Mouse (Mus musculus) forebrain, postnatal 0 days (tissue): ENCODE measurements around the gene Prrg2. TPM values are rescaled to one million over a fixed set of nuclear protein-coding genes. Genes with fewer than 3 reads are reported as not detected.

Source experiments
- ATAC-seq: fragments of 200-750 bp; cut with Nextera tagmentation; 2 replicates; pipeline ENCODE4 v1.8.0; 2017; ENCODE audit warnings: mild to moderate bottlenecking, moderate library complexity
- DNase-seq: peaks from one replicate; pipeline ENCODE4 v3.0.0-alpha.2; 2015
- H3K27ac ChIP-seq: fragments of 300-500 bp; sonication (generic); 2 replicates; pipeline ENCODE4 v1.5.1; 2014; ENCODE audit warnings: low read depth, mild to moderate bottlenecking, antibody characterized with exemption, low read length, moderate library complexity, mixed read lengths
- H3K27me3 ChIP-seq: fragments of 300-500 bp; sonication (generic); 2 replicates; pipeline ENCODE4 v1.6.1; 2014; ENCODE audit warnings: mild to moderate bottlenecking, low read length, mixed read lengths; ENCODE audit not compliant: insufficient read depth
- H3K36me3 ChIP-seq: fragments of 300-500 bp; sonication (generic); 2 replicates; pipeline ENCODE4 v1.6.1; 2014; ENCODE audit warnings: mild to moderate bottlenecking, moderate library complexity; ENCODE audit not compliant: insufficient read depth
- H3K4me1 ChIP-seq: fragments of 300-500 bp; sonication (generic); 2 replicates; pipeline ENCODE4 v1.6.1; 2014; ENCODE audit warnings: antibody characterized with exemption; ENCODE audit not compliant: insufficient read depth
- H3K4me2 ChIP-seq: fragments of 300-500 bp; sonication (generic); 2 replicates; pipeline ENCODE4 v1.6.1; 2014; ENCODE audit warnings: low read depth, mild to moderate bottlenecking, moderate library complexity
- H3K4me3 ChIP-seq: fragments of 300-500 bp; sonication (generic); 2 replicates; pipeline ENCODE4 v1.5.1; 2014; ENCODE audit warnings: low read depth, low read length, mixed read lengths
- H3K9ac ChIP-seq: fragments of 300-500 bp; sonication (generic); 2 replicates; pipeline ENCODE4 v1.6.1; 2014; ENCODE audit warnings: mild to moderate bottlenecking
- H3K9me3 ChIP-seq: fragments of 300-500 bp; sonication (generic); 2 replicates; pipeline ENCODE4 v1.6.1; 2016; ENCODE audit warnings: low read length
- CTCF ChIP-seq: sonication (generic); IDR thresholded peaks from 2 replicates; pipeline ENCODE4 v1.5.1; 2016; ENCODE audit warnings: antibody characterized with exemption, control low read depth, low read depth
- WGBS: fragments of 180-500 bp; shearing (Covaris S2); extraction: QIAGEN DNeasy Blood & Tissue Kit; methylation state at CpG from one replicate; pipeline ENCODE4 v1.1.7; 2014; 5-methylcytosine and 5-hydroxymethylcytosine counted together
- polyA plus RNA-seq: library from polyadenylated mRNA; unstranded; fragments of >200 nt; fragmentation: Nextera tagmentation; extraction: Ambion mirVana; gene quantifications from 2 replicates; pipeline ENCODE4 v1.2.1, GENCODE M21; 2015
- total RNA-seq: library from RNA; depleted of rRNA; stranded (reverse); fragments of >200 nt; gene quantifications from 2 replicates; pipeline ENCODE4 v1.2.3, GENCODE M21; 2014

The Prrg2 gene
- total and polyA plus RNA-seq, 2 experiments from 2014 or later: 15.1 to 15.9 TPM

- TF ChIP-seq CTCF: no peak
- Histone ChIP-seq H3K9me3 (no peaks in the 10 kb centered on the region), H3K9ac (peak overlapping the region; percentile 96), H3K4me3 (peak overlapping the region; percentile 77), H3K27ac (peak overlapping the region; percentile 96), H3K36me3 (peaks cover 30% of the 10 kb centered on the region), H3K27me3 (no peaks in the 10 kb centered on the region), H3K4me1 (no peaks in the 10 kb centered on the region; the same call in 1 of the 2 replicates), H3K4me2 (peak overlapping the region; percentile 89)
- DNase-seq (no peak), ATAC-seq (no peak)
- WGBS: under 1% methylated on average over 37 of the region's 38 CpGs
Observed at GRCm38 (mm10) chr7:45052181-45052861, 10.2 kb downstream of the Prrg2 start.

- Histone ChIP-seq H3K36me3 (peaks cover 37% of the 10 kb centered on the region), H3K4me1 (no peaks in the 10 kb centered on the region; the same call in 1 of the 2 replicates), H3K9me3 (no peaks in the 10 kb centered on the region), H3K9ac (peak overlapping the region; percentile 96), H3K27me3 (no peaks in the 10 kb centered on the region), H3K4me2 (peak overlapping the region; percentile 89), H3K4me3 (peak overlapping the region; percentile 77), H3K27ac (peak overlapping the region; percentile 96; the same call in 1 of the 2 replicates)
- TF ChIP-seq CTCF: no peak
- DNase-seq: no peak
- WGBS: 3% methylated on average over 13 of the region's 13 CpGs
- ATAC-seq: no peak
Observed at GRCm38 (mm10) chr7:45051601-45051974, 10.9 kb downstream of the Prrg2 start.

- peak; percentile 70 for ATAC-seq
- WGBS: 3% methylated on average over 16 of the region's 16 CpGs
- no peaks in the 10 kb centered on the region; the same call in 1 of the 2 replicates for H3K4me1 ChIP-seq
Observed at GRCm38 (mm10) chr7:45050945-45051600, 11.4 kb downstream of the Prrg2 start.

GRCm38 (mm10) chr7:45048923-45049657 is 13.4 kb downstream of the Prrg2 start:
- H3K36me3 ChIP-seq: peaks cover 60% of the 10 kb centered on the region
- no peak for DNase-seq
- no peak for ATAC-seq
- H3K4me3 ChIP-seq: no peak overlapping the region
- WGBS: 91% methylated on average over 23 of the region's 23 CpGs
- TF ChIP-seq CTCF: no peak
- H3K9me3 ChIP-seq: no peaks in the 10 kb centered on the region
- H3K4me1 ChIP-seq: no peaks in the 10 kb centered on the region; the same call in 1 of the 2 replicates
- no peak overlapping the region for H3K27ac ChIP-seq
- H3K9ac ChIP-seq: no peak overlapping the region
- no peak overlapping the region for H3K4me2 ChIP-seq
- H3K27me3 ChIP-seq: no peaks in the 10 kb centered on the region

More at GRCm38 (mm10) chr7:45050945-45051600, 11.4 kb downstream of the Prrg2 start:
- peak; percentile 90 for DNase-seq
- H3K9me3 ChIP-seq: no peaks in the 10 kb centered on the region
- peak overlapping the region; percentile 89 for H3K4me2 ChIP-seq
- H3K36me3 ChIP-seq: peaks cover 43% of the 10 kb centered on the region
- no peaks in the 10 kb centered on the region for H3K27me3 ChIP-seq
- peak overlapping the region; percentile 77 for H3K4me3 ChIP-seq
- peak overlapping the region; percentile 96; the same call in 1 of the 2 replicates for H3K9ac ChIP-seq
- H3K27ac ChIP-seq: no peak overlapping the region
- no peak for TF ChIP-seq CTCF

GRCm38 (mm10) chr7:45048001-45048890 is 14.2 kb downstream of the Prrg2 start:
- Histone ChIP-seq H3K9me3 (no peaks in the 10 kb centered on the region), H3K27ac (no peak overlapping the region), H3K9ac (no peak overlapping the region), H3K27me3 (no peaks in the 10 kb centered on the region), H3K36me3 (peaks cover 68% of the 10 kb centered on the region), H3K4me2 (no peak overlapping the region), H3K4me1 (no peaks in the 10 kb centered on the region; the same call in 1 of the 2 replicates), H3K4me3 (no peak overlapping the region)
- no peak for TF ChIP-seq CTCF
- 86% methylated on average over 38 of the region's 38 CpGs for WGBS
- DNase-seq (no peak), ATAC-seq (no peak)

GRCm38 (mm10) chr7:45047491-45047890 is 15.0 kb downstream of the Prrg2 start:
- no peak overlapping the region for H3K9ac ChIP-seq

More at GRCm38 (mm10) chr7:45047491-45047890, 15.0 kb downstream of the Prrg2 start:
- no peak for TF ChIP-seq CTCF
- Histone ChIP-seq H3K4me1 (no peaks in the 10 kb centered on the region; the same call in 1 of the 2 replicates), H3K4me2 (no peak overlapping the region), H3K27ac (no peak overlapping the region), H3K27me3 (no peaks in the 10 kb centered on the region), H3K36me3 (peaks cover 76% of the 10 kb centered on the region), H3K4me3 (no peak overlapping the region), H3K9me3 (no peaks in the 10 kb centered on the region)
- 96% methylated on average over 14 of the region's 14 CpGs for WGBS
- no peak for ATAC-seq
- no peak for DNase-seq
